Mouse (Mus musculus): ENCODE measurements around the gene 1700020A23Rik.

DNA sequence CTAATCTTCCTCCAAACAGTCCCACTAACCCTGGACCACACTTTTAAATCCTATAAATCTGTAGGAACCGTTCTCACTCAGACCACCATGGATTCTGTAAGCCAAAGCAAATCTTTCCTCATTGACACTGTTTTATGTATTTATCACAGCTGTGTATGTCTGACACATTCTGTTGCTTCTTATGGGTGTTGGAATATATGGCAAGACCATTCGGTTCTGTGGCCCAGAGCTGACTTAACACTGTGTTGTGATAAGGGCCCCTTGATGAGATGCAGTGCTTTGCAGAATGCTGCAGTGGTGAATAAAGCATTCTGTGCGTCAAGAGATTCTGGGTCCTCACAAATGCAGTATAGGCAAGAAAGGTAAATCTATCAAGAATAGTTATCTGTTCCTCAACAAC, 27.1 kb downstream of the 1700020A23Rik start:
- no peak for TF ChIP-seq POLR2A (IDR thresholded peaks at IDR 0.05; ENCODE audit: low read depth, low read length)
- TF ChIP-seq CTCF (IDR thresholded peaks at IDR 0.05; ENCODE audit: extremely low read depth, insufficient read length, insufficient replicate concordance, low read depth, low read length): no peak
